Comparison of ENCODE assay signal across 13 mouse cellular contexts in genomic region chr5:146414611-146415010, GRCm38 (mm10). TPM values are rescaled to one million over a fixed set of nuclear protein-coding genes. Genes with fewer than 3 reads are reported as not detected.
"Had no signal": no experiment of that assay in that cellular context is flagged by ENCODE, and none has a peak within 500 bp of the region (broad histone marks: within the 10 kb centered on the region; RNA-seq: fewer than 3 reads in every experiment).

No protein-coding gene starts in this region.

- H3K9ac ChIP-seq: liver, embryonic 14.5 days; liver, postnatal 0 days; lung, embryonic 14.5 days; midbrain, embryonic 13.5 days had no signal

- H3K27ac ChIP-seq: liver, embryonic 14.5 days; macrophage; midbrain, embryonic 13.5 days had no signal

- H3K9me3 ChIP-seq: midbrain, embryonic 13.5 days had no signal

- H3K36me3 ChIP-seq: midbrain, embryonic 13.5 days had no signal

- H3K4me2 ChIP-seq: liver, embryonic 11.5 days; lung, embryonic 14.5 days; midbrain, embryonic 13.5 days had no signal

- H3K4me3 ChIP-seq: midbrain, embryonic 13.5 days had no signal

- H3K27me3 ChIP-seq: midbrain, embryonic 13.5 days had no signal

- DNase-seq: kidney, adult 11 months; kidney, adult 8-10 months; kidney, postnatal 14 days; kidney, postnatal 4 days; liver, postnatal 0 days; lung, embryonic 14.5 days; thymus, adult 18-20 months; thymus, postnatal 36 days had no signal

- ATAC-seq: liver, postnatal 0 days; lung, postnatal 0 days; midbrain, embryonic 13.5 days had no signal

RNA-seq across cellular contexts. Expression of gene Wasf3, which starts 29.8 kb away (rescaled TPM):
- polyA plus RNA-seq: liver, postnatal 0 days; macrophage had no signal
